Mouse (Mus musculus) kidney, adult 8-10 months (tissue): ENCODE data around the gene Pnkd.
"Not testable (repeated sequence)": the region's sequence is repeated elsewhere in the genome, so short reads cannot be mapped to it uniquely, and the experiment has no call there.

Experiments
- DNase-seq, 2 experiments: peaks; one replicate each; pipeline ENCODE4 v3.0.0; 2022

The Pnkd gene

GRCm38 (mm10) chr1:74298157-74298750 is 13.5 kb downstream of the Pnkd start:
- DNase-seq = no peak

- DNase-seq = no peak
Measured at GRCm38 (mm10) chr1:74298996-74299395, 14.3 kb downstream of the Pnkd start.

GRCm38 (mm10) chr1:74300347-74301110 is 15.8 kb downstream of the Pnkd start:
- DNase-seq = no peak

GRCm38 (mm10) chr1:74302229-74302628 is 17.5 kb downstream of the Pnkd start:
- DNase-seq = no peak

- no peak for DNase-seq
Measured at GRCm38 (mm10) chr1:74302835-74303234, 18.1 kb downstream of the Pnkd start.

- peak; percentile 70 to 71 for DNase-seq
Measured at GRCm38 (mm10) chr1:74303509-74304338, 19.0 kb downstream of the Pnkd start.

- DNase-seq = no peak
Measured at GRCm38 (mm10) chr1:74304339-74304790, 19.6 kb downstream of the Pnkd start.

GRCm38 (mm10) chr1:74304946-74305345 is 20.2 kb downstream of the Pnkd start:
- DNase-seq = no peak

- no peak for DNase-seq
Measured at GRCm38 (mm10) chr1:74305522-74305921, 20.8 kb downstream of the Pnkd start, which contains the start of gene Tmbim1. Gene Tmbim1 (minus strand): TSS chr1:74305622.

GRCm38 (mm10) chr1:74307146-74307545 is 22.4 kb downstream of the Pnkd start:
- no peak for DNase-seq

- DNase-seq = no peak
Measured at GRCm38 (mm10) chr1:74308001-74308964, 23.6 kb downstream of the Pnkd start.

GRCm38 (mm10) chr1:74309767-74310166 is 25.0 kb downstream of the Pnkd start:
- DNase-seq = no peak

- DNase-seq = peak; percentile 71 to 80
Measured at GRCm38 (mm10) chr1:74313049-74313692, 28.4 kb downstream of the Pnkd start.

GRCm38 (mm10) chr1:74314796-74315195 is 30.1 kb downstream of the Pnkd start:
- no peak for DNase-seq

GRCm38 (mm10) chr1:74316114-74316827 is 31.5 kb downstream of the Pnkd start:
- DNase-seq = no peak

GRCm38 (mm10) chr1:74318711-74319110 is 34.0 kb downstream of the Pnkd start:
- no peak for DNase-seq

GRCm38 (mm10) chr1:74321396-74321795 is 36.7 kb downstream of the Pnkd start:
- DNase-seq = no peak

GRCm38 (mm10) chr1:74326916-74327315 is 42.2 kb downstream of the Pnkd start:
- not testable (repeated sequence) for DNase-seq

GRCm38 (mm10) chr1:74329899-74330431 is 45.2 kb downstream of the Pnkd start:
- peak; percentile 25 to 56 for DNase-seq

- DNase-seq = peak in 1 of 2 experiments; percentile 21
Measured at GRCm38 (mm10) chr1:74331046-74331681, 46.4 kb downstream of the Pnkd start.
